Mouse (Mus musculus): ENCODE data around the gene Duxf3.

GRCm38 (mm10) chr10:58255213-58255892 lies 22.9 kb upstream of the Duxf3 start, which contains the start of gene Gcc2:
- TF ChIP-seq CTCF (IDR thresholded peaks at IDR 0.05; ENCODE audit: insufficient read depth, low read depth, low read length) (no peak), POLR2A (IDR thresholded peaks at IDR 0.05; ENCODE audit: insufficient read depth, low read depth, low read length) (peak; percentile 75)
